26 mouse cellular contexts compared by ENCODE assay signal in the genomic region with DNA sequence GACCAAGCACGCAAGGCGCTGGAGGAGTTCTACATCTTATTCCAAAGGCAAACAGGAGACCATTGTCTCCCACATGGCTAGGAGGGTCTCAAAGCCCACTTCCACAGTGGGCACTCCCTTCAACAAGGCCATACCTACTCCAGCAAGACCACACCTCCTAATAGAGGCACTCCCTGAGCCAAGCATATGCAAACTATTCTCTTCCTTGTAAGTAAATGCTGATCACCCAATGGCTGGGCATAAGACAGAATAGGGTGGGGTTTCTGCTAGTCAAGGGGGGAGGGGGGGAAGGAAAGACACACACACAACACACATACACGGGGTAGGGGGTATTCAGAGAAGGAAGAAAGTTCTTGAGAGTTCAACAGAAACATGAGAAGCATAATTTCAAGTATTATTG.
"Had no signal": no experiment of that assay in that cellular context is flagged by ENCODE, and none has a peak within 500 bp of the region (broad histone marks: within the 10 kb centered on the region; RNA-seq: fewer than 3 reads in every experiment).

No protein-coding gene starts in this region.

- ATAC-seq: forebrain, embryonic 14.5 days; forebrain, embryonic 15.5 days; forebrain, embryonic 16.5 days; forebrain, postnatal 0 days had no signal

- H3K27ac ChIP-seq: embryonic facial prominence, embryonic 10.5 days; embryonic facial prominence, embryonic 12.5 days; embryonic facial prominence, embryonic 13.5 days; embryonic facial prominence, embryonic 15.5 days; forebrain, embryonic 10.5 days; forebrain, embryonic 12.5 days; forebrain, embryonic 15.5 days; gastrocnemius, adult 2 months; heart, adult 2 months; heart, embryonic 10.5 days had no signal

- H3K4me1 ChIP-seq: embryonic facial prominence, embryonic 10.5 days; embryonic facial prominence, embryonic 12.5 days; embryonic facial prominence, embryonic 13.5 days; embryonic facial prominence, embryonic 15.5 days; forebrain, embryonic 10.5 days; forebrain, embryonic 12.5 days; forebrain, embryonic 15.5 days had no signal

- H3K9me3 ChIP-seq: embryonic facial prominence, embryonic 10.5 days; embryonic facial prominence, embryonic 12.5 days; embryonic facial prominence, embryonic 13.5 days; embryonic facial prominence, embryonic 15.5 days; forebrain, embryonic 10.5 days; forebrain, embryonic 12.5 days; forebrain, embryonic 15.5 days; heart, embryonic 10.5 days had no signal

- H3K4me2 ChIP-seq: embryonic facial prominence, embryonic 12.5 days; embryonic facial prominence, embryonic 13.5 days; embryonic facial prominence, embryonic 15.5 days; forebrain, embryonic 12.5 days; forebrain, embryonic 15.5 days had no signal

- DNase-seq: cerebellum, adult 9-11 months; cerebellum, postnatal 10 days; cerebellum, postnatal 14 days; cerebellum, postnatal 25 days; cerebellum, postnatal 36 days; embryo, embryonic 11 days; forebrain, postnatal 0 days; gastrocnemius, adult 2 months; gastrocnemius, postnatal 10 days; gastrocnemius, postnatal 14 days; gastrocnemius, postnatal 25 days; gastrocnemius, postnatal 36 days; heart, adult 11 months; heart, adult 18-20 months; heart, adult 2 months had no signal

- H3K27me3 ChIP-seq: embryonic facial prominence, embryonic 12.5 days; embryonic facial prominence, embryonic 13.5 days; embryonic facial prominence, embryonic 15.5 days; forebrain, embryonic 12.5 days; forebrain, embryonic 15.5 days had no signal

- H3K4me3 ChIP-seq: embryonic facial prominence, embryonic 10.5 days; embryonic facial prominence, embryonic 12.5 days; embryonic facial prominence, embryonic 13.5 days; embryonic facial prominence, embryonic 15.5 days; erythroblast, embryonic 14.5 days; forebrain, embryonic 10.5 days; forebrain, embryonic 12.5 days; forebrain, embryonic 15.5 days; gastrocnemius, adult 2 months; heart, adult 2 months; heart, embryonic 10.5 days had no signal

- H3K9ac ChIP-seq: embryonic facial prominence, embryonic 12.5 days; embryonic facial prominence, embryonic 13.5 days; embryonic facial prominence, embryonic 15.5 days; forebrain, embryonic 12.5 days; forebrain, embryonic 15.5 days; forebrain, postnatal 0 days had no signal
